Mouse (Mus musculus) bone marrow macrophage, adult 2 months (primary cell): ENCODE measurements around the gene Lipc.

Experiments
- CTCF ChIP-seq: IDR thresholded peaks from 2 replicates; pipeline ENCODE4 v1.5.1; 2012; ENCODE audit warnings: low read depth, mild to moderate bottlenecking, low read length, moderate library complexity
- POLR2A ChIP-seq: IDR thresholded peaks from 2 replicates; pipeline ENCODE4 v1.6.1; 2012; ENCODE audit warnings: mild to moderate bottlenecking, low read depth, low read length, borderline replicate concordance

- TF ChIP-seq CTCF (no peak), POLR2A (no peak)
These were observed 111.1 kb downstream of the Lipc start for GRCm38 (mm10) chr9:70840861-70841341.
